Mouse (Mus musculus): ENCODE results near the gene Smco4. TPM values are rescaled to one million over a fixed set of nuclear protein-coding genes. Genes with fewer than 3 reads are reported as not detected.
"Not testable (repeated sequence)": the region's sequence is repeated elsewhere in the genome, so short reads cannot be mapped to it uniquely, and the experiment has no call there.

Smco4 gene
- polyA plus RNA-seq, 1 experiment from 2014 or later: 0.49 TPM

- ATAC-seq (replicated peaks): no peak
- 73% methylated on average over 11 of the region's 11 CpGs for WGBS
- Histone ChIP-seq H3K4me1 (peaks cover 10% of the 10 kb centered on the region), H3K4me2 (no peak overlapping the region), H3K27ac (no peak overlapping the region), H3K36me3 (replicated peaks) (no peaks in the 10 kb centered on the region), H3K9ac (no peak overlapping the region), H3K27me3 (replicated peaks) (no peaks in the 10 kb centered on the region), H3K4me3 (no peak overlapping the region), H3K9me3 (no peaks in the 10 kb centered on the region)
Measured at GRCm38 (mm10) chr9:15533336-15534070, 40.3 kb downstream of the Smco4 start.

DNA sequence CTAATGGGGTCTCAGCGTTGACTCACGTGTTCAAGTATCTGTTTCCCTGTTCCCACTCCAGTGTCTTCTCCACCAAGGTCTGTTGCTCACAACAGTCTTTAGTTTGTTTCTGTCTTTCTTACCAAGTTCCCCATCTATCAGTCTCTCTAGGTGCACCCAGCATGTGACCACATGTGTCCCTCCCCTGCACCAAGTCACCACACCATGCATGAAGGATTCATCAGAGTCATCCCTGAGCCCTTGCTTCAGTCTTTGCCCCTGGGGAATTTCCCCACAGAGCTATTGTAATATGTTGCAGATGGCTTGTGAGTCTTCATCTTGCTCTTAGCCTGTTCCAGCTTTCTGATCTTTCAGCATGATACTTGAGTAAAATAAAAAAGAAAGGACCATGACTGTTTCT is 40.9 kb downstream of the Smco4 start:
- Histone ChIP-seq H3K27me3 (replicated peaks) (no peaks in the 10 kb centered on the region), H3K9me3 (no peaks in the 10 kb centered on the region), H3K4me3 (no peak overlapping the region), H3K9ac (no peak overlapping the region), H3K4me1 (peaks cover 5% of the 10 kb centered on the region), H3K4me2 (no peak overlapping the region), H3K27ac (no peak overlapping the region), H3K36me3 (replicated peaks) (no peaks in the 10 kb centered on the region)
- ATAC-seq (replicated peaks): no peak
- 90% methylated on average over 2 of the region's 2 CpGs for WGBS

DNA sequence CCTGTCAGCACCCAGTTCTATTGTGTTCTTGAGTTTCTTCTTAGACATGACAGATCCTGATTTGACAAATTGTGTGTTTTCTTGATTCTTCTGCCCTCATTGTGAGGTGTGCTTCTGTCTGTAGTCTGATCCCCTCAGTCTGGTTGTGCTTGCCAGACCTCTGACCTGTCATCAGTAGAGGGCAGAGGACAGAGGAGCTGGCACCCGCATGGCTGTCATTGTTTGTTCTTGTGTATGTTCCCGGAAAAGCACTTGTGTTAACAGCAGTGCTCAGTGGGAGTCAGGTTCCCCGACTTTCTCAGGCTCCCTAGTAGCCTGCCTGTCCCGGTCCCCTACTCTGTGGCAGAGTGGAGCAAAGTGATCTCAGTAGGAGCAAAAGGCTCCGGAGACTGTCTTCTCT is 42.2 kb downstream of the Smco4 start:
- no peak overlapping the region for H3K9ac ChIP-seq
- H3K4me3 ChIP-seq: no peak overlapping the region
- H3K36me3 ChIP-seq (replicated peaks): no peaks in the 10 kb centered on the region
- H3K27me3 ChIP-seq (replicated peaks): no peaks in the 10 kb centered on the region
- H3K9me3 ChIP-seq: no peaks in the 10 kb centered on the region
- ATAC-seq (replicated peaks): no peak
- WGBS: 50% methylated on average over 5 of the region's 5 CpGs
- H3K27ac ChIP-seq: no peak overlapping the region
- H3K4me2 ChIP-seq: no peak overlapping the region
- no peaks in the 10 kb centered on the region for H3K4me1 ChIP-seq

- no peaks in the 10 kb centered on the region for H3K4me1 ChIP-seq
- WGBS: 94% methylated on average over 5 of the region's 5 CpGs
- no peak overlapping the region for H3K4me2 ChIP-seq
- H3K27ac ChIP-seq: no peak overlapping the region
- no peaks in the 10 kb centered on the region for H3K27me3 ChIP-seq (replicated peaks)
- H3K9me3 ChIP-seq: no peaks in the 10 kb centered on the region
- H3K36me3 ChIP-seq (replicated peaks): no peaks in the 10 kb centered on the region
- no peak for ATAC-seq (replicated peaks)
- no peak overlapping the region for H3K4me3 ChIP-seq
- no peak overlapping the region for H3K9ac ChIP-seq
Measured at GRCm38 (mm10) chr9:15536861-15537426, 43.7 kb downstream of the Smco4 start.

DNA sequence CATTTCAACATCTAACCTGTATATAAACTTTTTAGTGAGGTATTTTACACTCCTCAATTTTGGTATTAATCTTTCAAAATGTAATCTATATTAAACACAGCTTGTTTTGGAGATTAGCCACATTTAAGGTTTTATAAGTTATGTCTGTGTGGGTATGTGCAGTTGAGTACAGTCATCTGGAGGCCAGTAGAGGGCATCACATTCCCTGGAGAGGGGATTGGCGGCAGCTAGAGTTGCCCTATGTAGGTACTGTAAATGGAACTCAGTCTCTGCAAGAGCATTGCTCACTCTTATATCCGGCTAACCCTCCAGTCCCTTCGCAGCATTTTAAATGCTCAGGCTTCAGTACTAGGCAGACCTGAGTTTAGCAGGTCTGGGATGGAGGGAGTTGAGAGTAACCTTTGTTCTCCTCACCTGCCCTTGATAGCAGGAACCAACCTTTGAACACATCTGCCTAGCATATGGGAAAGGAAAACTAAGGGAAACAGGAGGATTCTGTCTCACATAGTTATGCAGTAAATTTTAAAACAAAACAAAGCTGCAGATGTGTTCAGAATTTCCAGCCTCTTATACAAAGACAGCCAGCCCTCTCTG is 44.3 kb downstream of the Smco4 start:
- Histone ChIP-seq H3K27ac (no peak overlapping the region), H3K9me3 (no peaks in the 10 kb centered on the region), H3K36me3 (replicated peaks) (no peaks in the 10 kb centered on the region), H3K4me3 (no peak overlapping the region), H3K27me3 (replicated peaks) (no peaks in the 10 kb centered on the region), H3K9ac (no peak overlapping the region), H3K4me1 (no peaks in the 10 kb centered on the region), H3K4me2 (no peak overlapping the region)
- no peak for ATAC-seq (replicated peaks)
- WGBS: 94% methylated on average over 3 of the region's 3 CpGs

- no peak overlapping the region for H3K9ac ChIP-seq
- H3K4me1 ChIP-seq: no peaks in the 10 kb centered on the region
- WGBS: 89% methylated on average over 8 of the region's 8 CpGs
- H3K27ac ChIP-seq: no peak overlapping the region
- H3K4me3 ChIP-seq: no peak overlapping the region
- no peaks in the 10 kb centered on the region for H3K9me3 ChIP-seq
- H3K36me3 ChIP-seq (replicated peaks): no peaks in the 10 kb centered on the region
- no peaks in the 10 kb centered on the region for H3K27me3 ChIP-seq (replicated peaks)
- no peak overlapping the region for H3K4me2 ChIP-seq
- ATAC-seq (replicated peaks): no peak
Measured at GRCm38 (mm10) chr9:15538979-15539533, 45.8 kb downstream of the Smco4 start.

DNA sequence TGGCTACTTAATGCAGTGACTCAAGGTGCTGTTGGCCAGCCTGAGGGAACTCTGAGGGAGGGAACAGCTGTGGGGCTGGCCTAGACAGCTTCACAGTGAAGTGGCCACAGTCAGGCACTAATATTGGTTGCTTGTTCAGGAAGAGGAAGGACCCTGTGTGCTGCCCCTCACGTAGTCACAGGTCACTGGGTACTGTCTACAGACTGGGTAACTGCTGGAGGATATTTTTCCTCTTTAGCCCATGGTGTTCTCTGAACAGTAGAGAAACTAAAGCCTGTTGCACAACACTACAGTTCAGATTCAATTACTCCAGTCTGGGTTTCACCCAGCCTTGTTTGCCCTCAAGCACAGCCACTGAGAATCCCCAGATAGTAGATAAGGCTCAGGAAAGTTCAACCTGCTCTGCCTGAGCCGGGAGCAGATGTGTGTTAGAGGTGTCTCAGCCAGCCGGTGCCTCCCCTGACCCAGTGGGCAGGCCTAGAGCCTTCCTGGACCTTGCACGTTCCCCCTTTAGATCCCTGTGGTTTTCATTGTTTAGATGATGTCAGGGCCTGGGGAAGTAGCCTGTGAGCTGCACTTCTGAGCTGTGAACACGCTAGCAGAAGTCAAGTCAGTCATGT is 48.6 kb downstream of the Smco4 start:
- WGBS: 79% methylated on average over 5 of the region's 5 CpGs
- H3K4me1 ChIP-seq: no peaks in the 10 kb centered on the region
- no peak overlapping the region for H3K4me3 ChIP-seq
- ATAC-seq (replicated peaks): no peak
- no peaks in the 10 kb centered on the region for H3K36me3 ChIP-seq (replicated peaks)
- H3K27me3 ChIP-seq (replicated peaks): no peaks in the 10 kb centered on the region
- H3K9ac ChIP-seq: no peak overlapping the region
- no peak overlapping the region for H3K4me2 ChIP-seq
- no peaks in the 10 kb centered on the region for H3K9me3 ChIP-seq
- no peak overlapping the region for H3K27ac ChIP-seq

DNA sequence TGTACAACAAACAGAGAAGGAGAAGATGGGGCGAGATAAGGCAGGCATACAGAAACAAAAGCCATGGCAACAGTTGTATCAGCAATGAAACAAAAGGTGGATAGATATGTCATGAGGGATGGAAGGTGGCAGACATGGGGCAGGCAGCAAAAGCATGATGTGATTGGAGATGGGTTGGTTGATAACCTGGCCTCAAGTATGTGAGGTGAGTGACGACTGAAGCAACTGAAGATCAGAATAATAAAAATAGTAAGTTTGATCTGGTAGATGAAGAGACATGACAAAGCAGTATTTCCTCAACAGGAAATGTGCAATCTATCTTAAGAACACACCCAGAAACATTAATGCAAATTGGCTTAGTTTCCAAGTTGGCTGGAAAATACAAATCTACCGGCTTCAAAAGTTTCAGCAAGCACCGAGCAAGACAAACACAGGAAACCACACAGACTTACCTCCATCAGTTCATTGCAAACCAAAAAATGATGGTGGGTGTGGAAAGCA is 57.3 kb downstream of the Smco4 start:
- H3K27ac ChIP-seq: no peak overlapping the region
- no peaks in the 10 kb centered on the region for H3K36me3 ChIP-seq (replicated peaks)
- H3K4me2 ChIP-seq: no peak overlapping the region
- no peaks in the 10 kb centered on the region for H3K27me3 ChIP-seq (replicated peaks)
- no peak overlapping the region for H3K9ac ChIP-seq
- 0 out of 2 replicates have a peak, but pooled peaks cover 3% of the 10 kb centered on the region for H3K4me1 ChIP-seq
- no peaks in the 10 kb centered on the region for H3K9me3 ChIP-seq
- H3K4me3 ChIP-seq: no peak overlapping the region
- no peak for ATAC-seq (replicated peaks)
- 90% methylated on average over 4 of the region's 4 CpGs for WGBS

DNA sequence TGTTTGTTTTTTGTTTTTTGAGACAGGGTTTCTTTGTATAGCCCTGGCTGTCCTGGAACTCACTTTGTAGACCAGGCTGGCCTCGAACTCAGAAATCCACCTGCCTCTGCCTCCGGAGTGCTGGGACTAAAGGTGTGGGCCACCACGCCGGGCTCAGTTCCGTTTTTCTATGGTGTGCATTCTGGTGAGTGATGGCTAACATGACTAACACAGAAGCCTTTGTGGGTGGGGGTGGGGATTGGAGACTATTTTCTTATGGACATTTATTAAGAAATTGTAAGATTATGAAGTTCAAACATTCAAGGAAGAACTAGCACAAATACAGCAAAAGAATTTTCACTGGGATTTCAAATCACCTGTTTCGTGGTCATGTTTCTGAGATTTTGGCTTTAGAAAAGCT is 57.8 kb downstream of the Smco4 start:
- ATAC-seq (replicated peaks); H3K36me3 ChIP-seq (replicated peaks); H3K9ac ChIP-seq; H3K27me3 ChIP-seq (replicated peaks); H3K4me3 ChIP-seq; H3K27ac ChIP-seq; H3K9me3 ChIP-seq; H3K4me1 ChIP-seq; H3K4me2 ChIP-seq: not testable (repeated sequence)
- WGBS: 93% methylated on average over 6 of the region's 6 CpGs

DNA sequence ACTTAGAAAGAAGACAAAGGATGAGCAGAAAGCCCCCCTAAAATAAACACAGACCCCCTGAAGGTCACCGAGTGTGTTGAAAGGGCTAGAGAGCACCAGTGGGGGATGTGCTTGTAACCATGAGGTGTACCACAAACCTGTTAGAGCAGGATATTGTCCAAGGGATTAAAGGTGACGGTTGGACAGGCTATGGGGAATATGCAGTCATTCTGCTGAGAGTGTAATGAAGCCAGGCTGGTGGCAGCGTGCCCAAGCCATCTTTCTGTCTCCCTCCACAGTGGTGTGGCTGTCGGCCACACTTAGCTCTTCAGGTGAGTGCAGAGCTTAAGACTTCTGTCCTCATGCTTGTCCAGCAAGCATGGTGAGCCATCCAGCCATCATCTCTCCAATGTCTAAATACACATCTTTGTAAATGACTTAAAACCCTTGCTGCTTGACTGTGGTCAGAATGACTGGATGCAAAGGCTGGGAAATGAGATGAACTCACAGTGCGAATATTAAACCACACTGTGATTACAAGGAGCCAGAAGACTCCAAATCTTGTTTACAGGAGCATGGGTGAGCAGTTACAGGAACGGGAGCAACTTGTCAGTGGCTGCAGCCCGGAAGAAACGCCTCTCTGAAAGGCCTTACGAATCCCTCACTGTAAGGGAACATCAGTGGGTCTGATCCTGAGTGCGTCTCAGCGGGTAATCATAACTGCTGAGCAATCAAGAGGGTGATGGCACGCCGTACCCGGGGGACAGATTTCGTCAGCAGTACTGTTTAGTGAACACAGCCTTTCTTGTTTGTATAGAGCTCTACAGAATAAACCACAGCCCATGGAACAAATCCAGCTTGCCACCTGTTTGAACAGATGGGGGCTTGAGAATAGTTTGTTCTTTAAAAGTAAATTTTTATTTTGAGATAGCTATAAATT is 59.0 kb downstream of the Smco4 start:
- no peak overlapping the region for H3K9ac ChIP-seq
- H3K27me3 ChIP-seq (replicated peaks): no peaks in the 10 kb centered on the region
- no peak overlapping the region for H3K4me2 ChIP-seq
- H3K9me3 ChIP-seq: no peaks in the 10 kb centered on the region
- WGBS: 79% methylated on average over 15 of the region's 15 CpGs
- H3K4me3 ChIP-seq: no peak overlapping the region
- ATAC-seq (replicated peaks): no peak; the same call in 1 of the 2 replicates
- 0 out of 2 replicates have a peak, but pooled peaks cover 3% of the 10 kb centered on the region for H3K4me1 ChIP-seq
- no peaks in the 10 kb centered on the region for H3K36me3 ChIP-seq (replicated peaks)
- H3K27ac ChIP-seq: no peak overlapping the region

DNA sequence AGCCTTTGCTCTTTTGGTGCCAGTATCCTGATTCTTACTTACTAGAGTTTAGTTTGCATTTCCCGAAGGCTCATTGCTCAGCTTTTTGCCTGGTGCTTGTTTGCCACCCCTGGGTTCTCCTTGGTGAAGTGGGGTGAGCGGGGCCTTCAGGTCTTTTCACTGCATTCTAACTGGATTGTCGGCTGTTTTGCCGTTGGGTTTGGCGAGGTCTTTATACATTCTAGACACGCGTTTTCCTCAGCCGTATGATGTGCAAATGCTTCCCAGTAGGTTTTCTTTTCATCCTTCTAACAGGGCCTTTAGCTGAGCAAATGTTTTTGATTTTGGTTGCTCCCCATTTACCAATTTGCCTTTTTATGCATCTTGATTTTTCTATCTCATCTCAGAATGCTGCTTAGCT is 60.1 kb downstream of the Smco4 start:
- ATAC-seq (replicated peaks): no peak
- 46% methylated on average over 8 of the region's 8 CpGs for WGBS

More for the DNA sequence above, 60.1 kb downstream of the Smco4 start:
- no peaks in the 10 kb centered on the region for H3K27me3 ChIP-seq (replicated peaks)
- H3K4me3 ChIP-seq: no peak overlapping the region
- H3K27ac ChIP-seq: 0 out of 2 replicates have a peak overlapping the region, but pooled peaks have one; percentile 12
- no peaks in the 10 kb centered on the region for H3K9me3 ChIP-seq
- no peak overlapping the region for H3K9ac ChIP-seq
- H3K4me1 ChIP-seq: 0 out of 2 replicates have a peak, but pooled peaks cover 6% of the 10 kb centered on the region
- H3K4me2 ChIP-seq: no peak overlapping the region
- H3K36me3 ChIP-seq (replicated peaks): no peaks in the 10 kb centered on the region

Measured in midbrain, embryonic 15.5 days (tissue).